Mouse (Mus musculus) kidney, postnatal 14 days (tissue): ENCODE results near the gene Vmn1r228.

ENCODE experiments used
- DNase-seq: peaks from one replicate; pipeline ENCODE4 v3.0.0; 2022; ENCODE audit warnings: mixed read lengths

Vmn1r228 gene

DNA sequence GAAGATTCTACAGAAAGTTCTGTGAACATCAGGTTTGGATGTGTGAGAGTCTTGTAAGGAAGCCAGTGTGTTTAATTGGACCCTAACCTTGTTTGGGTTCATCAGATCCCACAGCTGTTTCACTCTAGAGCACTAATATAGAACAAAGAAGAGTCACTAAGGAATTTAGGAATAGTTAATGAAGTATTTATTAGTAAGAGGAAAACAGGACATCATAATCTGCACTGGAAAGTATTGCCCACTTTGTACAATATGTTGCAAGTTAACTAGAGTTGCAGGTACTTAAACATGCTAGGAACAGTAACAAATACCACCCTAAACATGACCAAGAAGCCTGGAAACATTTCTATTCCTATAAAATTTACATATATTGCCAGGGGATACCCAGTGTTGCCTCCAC, at the start of gene Vmn1r228:
TSS of gene Vmn1r228 (minus strand) at position 101 of the 400 bp plus-strand sequence.
- DNase-seq: no peak

DNA sequence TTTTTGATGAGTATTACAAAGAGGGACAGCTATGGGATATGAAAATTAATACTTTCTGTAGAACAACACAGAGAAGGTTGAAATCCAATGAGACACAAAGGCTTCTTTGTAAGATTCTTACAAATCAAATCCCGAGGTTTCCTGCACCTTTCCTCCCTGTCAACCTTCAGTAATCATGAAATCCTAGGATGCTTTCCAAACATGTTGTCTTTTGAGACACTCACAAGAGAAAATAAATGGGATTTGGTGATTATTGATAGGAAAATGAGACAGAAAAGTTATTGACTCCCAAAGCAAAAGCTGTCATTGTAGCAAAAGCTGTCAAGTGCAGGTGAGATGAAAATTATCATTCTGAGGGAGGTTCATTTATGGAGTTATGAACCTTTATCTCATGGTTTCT, 25.3 kb upstream of the Vmn1r228 start, which contains the start of gene Vmn1r229:
TSS of gene Vmn1r229 (plus strand) at position 301 of the 400 bp plus-strand sequence.
- no peak for DNase-seq

DNA sequence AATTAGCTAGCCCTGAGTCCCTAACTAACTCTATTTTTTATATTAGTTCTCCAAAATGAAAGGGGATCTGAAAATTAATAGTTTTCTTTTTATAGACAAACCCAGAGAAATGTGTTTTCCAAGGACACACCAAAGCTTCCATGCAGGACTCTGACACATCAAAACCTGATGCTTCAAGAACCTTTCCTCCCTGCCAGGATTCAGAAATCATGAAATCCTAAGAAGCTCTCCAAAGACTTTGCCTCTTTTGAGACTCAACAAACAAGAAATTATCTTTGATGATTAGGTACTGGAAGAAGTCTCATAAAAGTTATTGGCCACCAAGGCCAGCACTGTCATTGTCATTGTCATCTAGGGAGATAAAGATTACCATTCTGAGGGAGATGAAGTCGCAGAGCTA, 56.4 kb downstream of the Vmn1r228 start, which contains the start of gene Vmn1r227:
TSS of gene Vmn1r227 (plus strand) at position 301 of the 400 bp plus-strand sequence.
- no peak for DNase-seq
